Mouse (Mus musculus) spleen, adult 2 months (tissue): Measurements from ENCODE around the gene Cep68. TPM values are rescaled to one million over a fixed set of nuclear protein-coding genes. Genes with fewer than 3 reads are reported as not detected.

Experiments
- DNase-seq, 2 experiments: peaks; one replicate each; pipeline versions ENCODE4 v3.0.0 to v3.0.0-alpha.2; 2012 to 2021; ENCODE audit warnings: low spot score in 2 of 2, low read depth in 1 of 2
- H3K27ac ChIP-seq: fragments of 200-500 bp; 2 replicates; pipeline ENCODE4 v1.5.1; 2012; ENCODE audit warnings: low read length, inconsistent platforms; ENCODE audit not compliant: insufficient read depth
- H3K27me3 ChIP-seq: fragments of 200-500 bp; 2 replicates; pipeline ENCODE4 v1.6.1; 2012; ENCODE audit warnings: mild to moderate bottlenecking, moderate library complexity, low read length, inconsistent platforms; ENCODE audit not compliant: control insufficient read depth, insufficient read depth
- H3K36me3 ChIP-seq: fragments of 200-500 bp; 2 replicates; pipeline ENCODE4 v1.6.1; 2012; ENCODE audit warnings: mild to moderate bottlenecking, low read length, inconsistent platforms; ENCODE audit not compliant: control insufficient read depth, insufficient read depth
- H3K4me1 ChIP-seq: fragments of 200-500 bp; 2 replicates; pipeline ENCODE4 v1.6.1; 2011; ENCODE audit warnings: inconsistent platforms; ENCODE audit not compliant: control insufficient read depth, insufficient read depth, insufficient read length
- H3K4me3 ChIP-seq: fragments of 200-500 bp; 2 replicates; pipeline ENCODE4 v1.5.1; 2011; ENCODE audit warnings: mild to moderate bottlenecking, inconsistent platforms; ENCODE audit not compliant: insufficient read depth, insufficient read length; ENCODE audit errors: extremely low read depth
- CTCF ChIP-seq: fragments of 200-500 bp; IDR thresholded peaks from 2 replicates; pipeline ENCODE4 v1.5.1; 2011; ENCODE audit warnings: mild to moderate bottlenecking, inconsistent platforms; ENCODE audit not compliant: insufficient read depth, insufficient read length, insufficient replicate concordance; ENCODE audit errors: extremely low read depth
- POLR2A ChIP-seq: fragments of 200-500 bp; IDR thresholded peaks from 2 replicates; pipeline ENCODE4 v1.6.1; 2011; ENCODE audit warnings: low read depth, low read length, inconsistent platforms
- WGBS: fragments of 180-500 bp; shearing (Covaris S2); methylation state at CpG from one replicate; pipeline ENCODE4 v1.1.7; 2018; 5-methylcytosine and 5-hydroxymethylcytosine counted together
- polyA plus RNA-seq: library from polyadenylated mRNA; depleted of rRNA; stranded (reverse); fragments of >200 nt; gene quantifications from 2 replicates; pipeline ENCODE4 v1.2.3, GENCODE M21; 2012

The Cep68 gene
- polyA plus RNA-seq, 1 experiment: 14.9 TPM

- Histone ChIP-seq H3K36me3 (0 out of 2 replicates have a peak, but pooled peaks cover 3% of the 10 kb centered on the region), H3K27ac (peak overlapping the region; percentile 86), H3K4me3 (peak overlapping the region; percentile 30), H3K27me3 (no peaks in the 10 kb centered on the region), H3K4me1 (peaks cover 17% of the 10 kb centered on the region)
- peak; percentile 35 to 51 for DNase-seq
- WGBS: 1% methylated on average over 4 of the region's 4 CpGs
- TF ChIP-seq CTCF (no peak), POLR2A (no peak)
Observed at GRCm38 (mm10) chr11:20248277-20248676, 952 bp downstream of the Cep68 start.

- no peak for DNase-seq
- H3K4me1 ChIP-seq: peaks cover 17% of the 10 kb centered on the region
- WGBS: 55% methylated on average over 8 of the region's 8 CpGs
- H3K27me3 ChIP-seq: no peaks in the 10 kb centered on the region
- H3K4me3 ChIP-seq: no peak overlapping the region; the same call in 1 of the 2 replicates
- 0 out of 2 replicates have a peak, but pooled peaks cover 3% of the 10 kb centered on the region for H3K36me3 ChIP-seq
- TF ChIP-seq CTCF: no peak
- no peak for TF ChIP-seq POLR2A
- H3K27ac ChIP-seq: peak overlapping the region; percentile 2
Observed at GRCm38 (mm10) chr11:20247146-20247855, 1.9 kb downstream of the Cep68 start.

GRCm38 (mm10) chr11:20246616-20247015 lies 2.6 kb downstream of the Cep68 start:
- TF ChIP-seq CTCF (no peak), POLR2A (no peak)
- Histone ChIP-seq H3K4me1 (peaks cover 17% of the 10 kb centered on the region), H3K4me3 (no peak overlapping the region), H3K27me3 (no peaks in the 10 kb centered on the region), H3K27ac (no peak overlapping the region), H3K36me3 (peaks cover 4% of the 10 kb centered on the region; the same call in 1 of the 2 replicates)
- DNase-seq: no peak
- WGBS: 34% methylated on average over 1 of the region's 1 CpGs

GRCm38 (mm10) chr11:20245316-20245715 lies 3.9 kb downstream of the Cep68 start:
- Histone ChIP-seq H3K27ac (no peak overlapping the region), H3K4me3 (no peak overlapping the region), H3K36me3 (peaks cover 7% of the 10 kb centered on the region), H3K27me3 (no peaks in the 10 kb centered on the region), H3K4me1 (peaks cover 17% of the 10 kb centered on the region)
- 67% methylated on average over 6 of the region's 6 CpGs for WGBS
- DNase-seq: no peak
- no peak for TF ChIP-seq POLR2A
- TF ChIP-seq CTCF: no peak

- H3K4me3 ChIP-seq: no peak overlapping the region
- H3K36me3 ChIP-seq: peaks cover 14% of the 10 kb centered on the region
- H3K27ac ChIP-seq: no peak overlapping the region
- 86% methylated on average over 16 of the region's 16 CpGs for WGBS
- peaks cover 15% of the 10 kb centered on the region for H3K4me1 ChIP-seq
- no peaks in the 10 kb centered on the region for H3K27me3 ChIP-seq
- DNase-seq: no peak
- TF ChIP-seq CTCF (no peak), POLR2A (no peak)
Observed at GRCm38 (mm10) chr11:20244336-20245290, 4.6 kb downstream of the Cep68 start.

GRCm38 (mm10) chr11:20243214-20243913 lies 5.9 kb downstream of the Cep68 start:
- Histone ChIP-seq H3K27me3 (no peaks in the 10 kb centered on the region), H3K4me3 (no peak overlapping the region), H3K36me3 (peaks cover 20% of the 10 kb centered on the region), H3K27ac (no peak overlapping the region), H3K4me1 (peaks cover 15% of the 10 kb centered on the region)
- no peak for DNase-seq
- TF ChIP-seq CTCF (no peak), POLR2A (no peak)
- WGBS: 55% methylated on average over 9 of the region's 9 CpGs
